8 mouse cellular contexts compared by ENCODE assay signal in the genomic region with DNA sequence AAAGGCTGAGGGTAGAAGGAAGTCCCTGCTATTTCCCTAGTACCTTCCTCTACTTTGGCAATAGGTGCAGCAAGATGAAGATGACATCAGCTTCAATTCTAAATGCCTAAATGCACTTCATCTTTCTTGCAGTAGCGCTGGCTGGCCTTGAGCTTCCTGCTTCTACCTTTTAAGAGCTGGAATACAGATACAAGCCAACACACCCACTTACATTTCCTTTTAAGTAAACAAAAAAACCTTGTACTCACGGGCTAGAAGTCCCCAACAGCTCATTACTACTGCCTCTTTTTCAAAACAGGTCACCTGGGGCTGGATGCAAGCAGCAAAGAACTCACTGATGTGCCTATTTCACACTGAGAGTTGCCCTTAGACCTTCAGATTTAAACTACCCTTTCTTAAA. TPM values are rescaled to one million over a fixed set of nuclear protein-coding genes. Genes with fewer than 3 reads are reported as not detected.
DNase-seq lines count a peak whose midpoint lies in the region; ATAC-seq lines count a peak whose summit lies in the region.
"Had no signal": no experiment of that assay in that cellular context is flagged by ENCODE, and none has a peak within 500 bp of the region (broad histone marks: within the 10 kb centered on the region; RNA-seq: fewer than 3 reads in every experiment).

No protein-coding gene starts in this region.

- no peak for ATAC-seq in kidney, embryonic 15.5 days (replicated peaks; ENCODE audit: low FRiP score)
- no peak for ATAC-seq in midbrain, embryonic 15.5 days (replicated peaks)

- H3K4me2 ChIP-seq in kidney, embryonic 15.5 days, result peak overlapping the region; percentile 65; the same call in 1 of the 2 replicates
- H3K4me2 ChIP-seq in midbrain, embryonic 15.5 days, result no peak overlapping the region

- no peaks in the 10 kb centered on the region for H3K27me3 ChIP-seq in kidney, embryonic 15.5 days
- no peaks in the 10 kb centered on the region for H3K27me3 ChIP-seq in midbrain, embryonic 15.5 days (replicated peaks)

- DNase-seq in kidney, adult 9 months, result no peak
- DNase-seq in T-cell, adult 2 months (ENCODE audit: low spot score), result peak; percentile 36
- DNase-seq in induced T-regulatory cell, adult 2 months (ENCODE audit: low read depth), result peak; percentile 62
- no peak for DNase-seq in thymus, adult 18-20 months
- no peak for DNase-seq in retina, postnatal 1 day
- DNase-seq: kidney, adult 18-20 months had no signal

- H3K9me3 ChIP-seq in kidney, embryonic 15.5 days (replicated peaks), result no peaks in the 10 kb centered on the region
- no peaks in the 10 kb centered on the region for H3K9me3 ChIP-seq in midbrain, embryonic 15.5 days

- WGBS in kidney, embryonic 15.5 days, result 57% methylated on average over 2 of the region's 2 CpGs
- WGBS in midbrain, embryonic 15.5 days, result 76% methylated on average over 2 of the region's 2 CpGs

- no peak overlapping the region for H3K4me3 ChIP-seq in kidney, embryonic 15.5 days (replicated peaks)
- H3K4me3 ChIP-seq in midbrain, embryonic 15.5 days, result no peak overlapping the region

- peaks cover 40% of the 10 kb centered on the region for H3K4me1 ChIP-seq in kidney, embryonic 15.5 days
- H3K4me1 ChIP-seq in midbrain, embryonic 15.5 days, result peaks cover 57% of the 10 kb centered on the region

- H3K27ac ChIP-seq in kidney, embryonic 15.5 days, result no peak overlapping the region
- no peak overlapping the region for H3K27ac ChIP-seq in midbrain, embryonic 15.5 days

- 0 out of 2 replicates have a peak overlapping the region, but pooled peaks have one; percentile 7 for H3K9ac ChIP-seq in kidney, embryonic 15.5 days
- peak overlapping the region; percentile 1; the same call in 1 of the 2 replicates for H3K9ac ChIP-seq in midbrain, embryonic 15.5 days

- peaks cover 10% of the 10 kb centered on the region; the same call in 1 of the 2 replicates for H3K36me3 ChIP-seq in kidney, embryonic 15.5 days
- H3K36me3 ChIP-seq in midbrain, embryonic 15.5 days (replicated peaks), result no peaks in the 10 kb centered on the region

RNA-seq across cellular contexts. Expression of a gene that starts 2.4 kb away (rescaled TPM):
- 276 and 287 TPM in 2 replicates for polyA plus RNA-seq in kidney, embryonic 15.5 days (2015; fragmentation: Nextera tagmentation; extraction: Ambion mirVana)
- 344 and 348 TPM in 2 replicates for polyA plus RNA-seq in midbrain, embryonic 15.5 days (2015; fragmentation: Nextera tagmentation; extraction: Ambion mirVana)

RNA-seq across cellular contexts. Expression of a gene that starts 43.6 kb away (rescaled TPM):
- polyA plus RNA-seq in kidney, embryonic 15.5 days (2015; fragmentation: Nextera tagmentation; extraction: Ambion mirVana), result 8.4 and 10.8 TPM in 2 replicates
- polyA plus RNA-seq in midbrain, embryonic 15.5 days (2015; fragmentation: Nextera tagmentation; extraction: Ambion mirVana), result 0.51 and 0.66 TPM in 2 replicates

RNA-seq across cellular contexts. Expression of a gene that starts 53.3 kb away (rescaled TPM):
- polyA plus RNA-seq in kidney, embryonic 15.5 days (2015; fragmentation: Nextera tagmentation; extraction: Ambion mirVana), result 62.3 and 62.9 TPM in 2 replicates
- polyA plus RNA-seq in midbrain, embryonic 15.5 days (2015; fragmentation: Nextera tagmentation; extraction: Ambion mirVana), result 74.1 and 75.8 TPM in 2 replicates

Comparison
In these comparisons a context has a peak if more than half of its experiments do, and no peak if none do; other contexts are left out.
1. DNase-seq: peak in T-cell, adult 2 months (single experiment) and induced T-regulatory cell, adult 2 months (single experiment); none in kidney, adult 9 months (single experiment), thymus, adult 18-20 months (0 of 2) and retina, postnatal 1 day (single experiment).